Mouse (Mus musculus) cerebellum, adult 2 months (tissue): ENCODE data around the gene Ropn1l.

Source experiments
- CTCF ChIP-seq: fragments of 200-500 bp; IDR thresholded peaks from 2 replicates; pipeline ENCODE4 v1.5.1; 2011; ENCODE audit warnings: low read depth, mild to moderate bottlenecking, control low read depth, low read length, moderate library complexity, borderline replicate concordance; ENCODE audit not compliant: insufficient read depth
- POLR2A ChIP-seq: fragments of 200-500 bp; IDR thresholded peaks from 2 replicates; pipeline ENCODE4 v1.6.1; 2011; ENCODE audit warnings: low read length, control low read depth, borderline replicate concordance; ENCODE audit not compliant: insufficient read depth

GRCm38 (mm10) chr15:31402200-31402892 lies 51.2 kb downstream of the Ropn1l start:
- TF ChIP-seq POLR2A (no peak), CTCF (no peak)
